Mouse (Mus musculus): ENCODE data around the gene Frmpd1. TPM values are rescaled to one million over a fixed set of nuclear protein-coding genes. Genes with fewer than 3 reads are reported as not detected.

Frmpd1 gene
- not detected for polyA plus RNA-seq (2012; fragmentation: generic; extraction: Trizol)

DNA sequence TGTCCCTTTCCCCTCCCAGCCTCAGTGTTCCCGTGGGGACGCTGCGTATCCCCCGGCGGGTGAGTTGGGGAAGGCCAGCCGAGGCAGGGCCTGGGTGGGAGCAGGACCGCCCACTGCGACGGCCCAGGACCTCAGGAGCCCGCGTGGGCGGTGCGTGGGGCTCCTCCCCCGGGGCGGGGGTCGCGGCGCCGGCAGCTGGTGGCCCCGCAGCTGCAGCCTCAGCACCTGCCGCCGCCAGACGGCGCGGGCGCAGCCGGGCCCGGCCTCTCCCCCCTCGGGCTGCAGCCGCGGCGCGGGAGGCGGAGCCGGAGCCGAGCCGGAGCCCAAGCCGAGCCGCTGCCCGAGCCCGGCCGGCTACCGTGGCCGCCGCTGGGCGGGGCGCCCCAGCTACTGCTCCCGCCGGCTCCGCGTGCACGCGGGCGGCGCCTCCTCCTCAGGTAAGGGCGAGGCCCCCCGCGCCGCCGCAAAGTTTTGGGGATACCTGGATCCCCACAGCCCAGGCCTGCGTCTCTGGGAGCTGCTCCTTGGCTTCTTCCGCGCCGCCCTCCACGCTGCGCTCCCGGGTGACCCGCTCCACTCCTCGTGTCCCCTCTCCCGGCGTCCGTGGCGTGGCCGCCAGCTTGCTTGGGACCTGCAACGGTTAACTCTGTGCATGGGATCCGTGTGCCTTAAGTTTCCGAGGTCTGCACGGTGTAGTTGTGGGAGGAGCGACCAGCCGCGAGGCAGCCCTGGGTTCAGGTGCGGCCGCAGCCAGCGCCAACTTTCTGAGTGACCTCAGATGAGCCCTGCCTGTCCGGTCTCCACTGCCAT is at the start of gene Frmpd1:
Frmpd1 (plus strand) TSS at position 355 of the 810 bp plus-strand sequence.

DNA sequence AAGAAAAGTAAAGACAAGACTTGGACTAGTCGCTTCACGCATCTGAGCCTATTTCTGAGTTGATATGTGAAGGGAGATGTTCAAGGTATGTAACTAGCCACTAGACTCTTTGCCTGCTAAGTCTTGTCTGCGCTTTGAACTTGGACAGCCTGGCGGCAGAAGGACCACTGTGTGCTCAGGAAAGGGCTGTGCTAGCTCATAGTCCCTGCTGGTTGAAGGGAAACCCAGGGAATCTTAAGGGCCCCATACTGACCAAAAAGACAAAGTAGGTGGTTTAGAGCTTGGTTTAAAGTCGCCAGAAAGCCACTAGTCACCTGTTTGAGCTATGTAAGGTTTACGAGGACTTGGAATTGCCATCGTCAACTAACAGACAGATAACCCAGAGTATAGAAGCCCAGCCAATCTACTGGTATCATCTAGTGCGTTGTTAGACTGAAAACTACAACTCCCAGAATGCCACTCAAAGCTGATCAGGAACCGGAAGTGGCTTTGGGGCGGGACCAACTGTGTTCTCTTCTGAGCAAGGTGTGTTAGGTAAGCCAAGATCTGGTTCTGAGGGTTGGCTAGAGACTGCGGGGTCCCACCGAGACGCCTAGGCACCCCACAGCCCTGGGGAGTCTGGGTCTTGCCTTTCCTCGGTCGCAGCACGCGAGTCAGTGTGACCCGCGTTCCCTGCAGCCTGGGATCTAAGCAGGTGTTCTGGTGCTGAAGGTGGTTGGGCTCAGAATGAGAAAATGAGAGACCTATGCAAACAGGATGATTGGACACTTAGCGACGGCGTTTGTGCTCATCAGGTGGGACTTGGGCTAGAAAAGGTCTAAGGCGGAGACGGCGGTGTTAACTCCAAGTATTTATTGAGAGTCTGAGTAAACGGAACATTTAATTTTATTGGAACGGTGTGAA is 112.2 kb downstream of the Frmpd1 start, which contains the start of gene Trmt10b:
Trmt10b (plus strand) TSS at position 466 of the 903 bp plus-strand sequence.

Other genes starting within 250 kb of the Frmpd1 start
- 10 to 100 TPM; 53.9 to 63.5 TPM for gene Grhpr, start 203.5 kb upstream of the Frmpd1 start, polyA plus RNA-seq (2012; fragmentation: generic; extraction: Trizol)
- 1 to 10 TPM; 1.1 to 8.7 TPM for gene Zbtb5, start 172.5 kb upstream of the Frmpd1 start, polyA plus RNA-seq (2012; fragmentation: generic; extraction: Trizol)
- gene Polr1e, start 166.3 kb upstream of the Frmpd1 start, polyA plus RNA-seq (2012; fragmentation: generic; extraction: Trizol): 10 to 100 TPM; 11.5 to 18.4 TPM
- gene Fbxo10, start 100.3 kb upstream of the Frmpd1 start, polyA plus RNA-seq (2012; fragmentation: generic; extraction: Trizol): 10 to 100 TPM in 1 of 2 experiments, 1 to 10 TPM in 1; 2.5 to 17.1 TPM
- 100 to 1,000 TPM; 199 to 201 TPM for gene Tomm5, start 76.8 kb upstream of the Frmpd1 start, polyA plus RNA-seq (2012; fragmentation: generic; extraction: Trizol)
- 1 to 10 TPM; 1.8 to 7.7 TPM for gene Trmt10b, start 112.3 kb downstream of the Frmpd1 start, polyA plus RNA-seq (2012; fragmentation: generic; extraction: Trizol)
- 10 to 100 TPM in 1 of 2 experiments, 1 to 10 TPM in 1; 5.0 to 10.8 TPM for gene Dcaf10, start 157.2 kb downstream of the Frmpd1 start, polyA plus RNA-seq (2012; fragmentation: generic; extraction: Trizol)
- gene Exosc3, start 157.9 kb downstream of the Frmpd1 start, polyA plus RNA-seq (2012; fragmentation: generic; extraction: Trizol): 10 to 100 TPM; 16.6 to 28.4 TPM
- 10 to 100 TPM; 13.5 to 44.6 TPM for gene Slc25a51, start 223.9 kb downstream of the Frmpd1 start, polyA plus RNA-seq (2012; fragmentation: generic; extraction: Trizol)

Measured in C3H10T1/2 (cell line).